Mouse (Mus musculus) cerebellum, adult 2 months (tissue): Measurements from ENCODE around the gene B230104I21Rik. TPM values are rescaled to one million over a fixed set of nuclear protein-coding genes. Genes with fewer than 3 reads are reported as not detected.

Source experiments
- DNase-seq, 2 experiments: peaks; one replicate each; pipeline ENCODE4 v3.0.0; 2021
- H3K27ac ChIP-seq: fragments of 200-500 bp; 2 replicates; pipeline ENCODE4 v1.5.1; 2012; ENCODE audit warnings: low read length, control low read depth, inconsistent platforms; ENCODE audit not compliant: insufficient read depth
- H3K27me3 ChIP-seq: fragments of 200-500 bp; 2 replicates; pipeline ENCODE4 v1.6.1; 2012; ENCODE audit warnings: inconsistent platforms, mild to moderate bottlenecking, low read length, moderate library complexity; ENCODE audit not compliant: control insufficient read depth, insufficient read depth
- H3K4me1 ChIP-seq: fragments of 200-500 bp; 2 replicates; pipeline ENCODE4 v1.6.1; 2011; ENCODE audit warnings: low read length; ENCODE audit not compliant: control insufficient read depth, insufficient read depth
- H3K4me3 ChIP-seq: fragments of 200-500 bp; replicated peaks from 2 replicates; pipeline ENCODE3; 2011; ENCODE audit warnings: mild to moderate bottlenecking, low read depth, low read length, control low read depth; ENCODE audit not compliant: insufficient read depth
- CTCF ChIP-seq: fragments of 200-500 bp; IDR thresholded peaks from 2 replicates; pipeline ENCODE4 v1.5.1; 2011; ENCODE audit warnings: low read depth, mild to moderate bottlenecking, control low read depth, low read length, moderate library complexity, borderline replicate concordance; ENCODE audit not compliant: insufficient read depth
- POLR2A ChIP-seq: fragments of 200-500 bp; IDR thresholded peaks from 2 replicates; pipeline ENCODE4 v1.6.1; 2011; ENCODE audit warnings: low read length, control low read depth, borderline replicate concordance; ENCODE audit not compliant: insufficient read depth
- WGBS: fragments of 180-500 bp; shearing (Covaris S2); methylation state at CpG from one replicate; pipeline ENCODE4 v1.1.7; 2018; 5-methylcytosine and 5-hydroxymethylcytosine counted together
- polyA plus RNA-seq: library from polyadenylated mRNA; depleted of rRNA; stranded (reverse); fragments of >200 nt; gene quantifications from 2 replicates; pipeline ENCODE4 v1.2.3, GENCODE M21; 2012

Gene B230104I21Rik
- polyA plus RNA-seq, 1 experiment, result 0.13 TPM

DNA sequence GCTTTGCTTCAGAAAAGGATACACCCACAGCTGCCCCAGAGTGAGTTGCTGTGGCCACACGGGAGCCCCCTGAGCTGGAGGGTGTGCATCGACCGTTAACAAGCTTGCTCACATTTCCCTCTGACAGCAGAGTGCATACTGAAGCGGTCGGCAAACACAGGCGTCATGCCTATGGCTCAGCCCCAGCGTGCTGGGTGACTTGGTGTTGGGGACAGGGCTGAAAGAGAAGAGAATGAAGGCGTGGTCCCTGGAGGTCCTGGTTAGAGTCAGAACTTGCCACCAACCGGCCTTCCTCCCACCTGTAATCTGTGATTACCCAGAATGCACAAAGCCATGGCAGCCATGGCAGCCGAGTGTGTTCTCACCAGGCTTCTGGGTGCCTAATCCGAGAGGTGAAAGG lies 22.9 kb downstream of the B230104I21Rik start:
- no peaks in the 10 kb centered on the region for H3K4me1 ChIP-seq
- no peak for DNase-seq
- H3K27me3 ChIP-seq, result no peaks in the 10 kb centered on the region
- WGBS, result 60% methylated on average over 11 of the region's 11 CpGs
- H3K4me3 ChIP-seq, result no peak overlapping the region
- no peak overlapping the region for H3K27ac ChIP-seq
- TF ChIP-seq CTCF (no peak), POLR2A (no peak)

GRCm38 (mm10) chr4:154359762-154360300 lies 23.9 kb downstream of the B230104I21Rik start:
- H3K4me1 ChIP-seq, result no peaks in the 10 kb centered on the region
- no peak for DNase-seq
- H3K27me3 ChIP-seq, result no peaks in the 10 kb centered on the region
- H3K27ac ChIP-seq, result no peak overlapping the region
- TF ChIP-seq POLR2A (no peak), CTCF (no peak)
- WGBS, result 87% methylated on average over 9 of the region's 9 CpGs
- H3K4me3 ChIP-seq, result no peak overlapping the region

GRCm38 (mm10) chr4:154360441-154360840 lies 24.5 kb downstream of the B230104I21Rik start:
- Histone ChIP-seq H3K4me1 (no peaks in the 10 kb centered on the region), H3K4me3 (no peak overlapping the region), H3K27ac (no peak overlapping the region), H3K27me3 (no peaks in the 10 kb centered on the region)
- WGBS, result 90% methylated on average over 7 of the region's 7 CpGs
- TF ChIP-seq POLR2A, result no peak
- no peak for DNase-seq

DNA sequence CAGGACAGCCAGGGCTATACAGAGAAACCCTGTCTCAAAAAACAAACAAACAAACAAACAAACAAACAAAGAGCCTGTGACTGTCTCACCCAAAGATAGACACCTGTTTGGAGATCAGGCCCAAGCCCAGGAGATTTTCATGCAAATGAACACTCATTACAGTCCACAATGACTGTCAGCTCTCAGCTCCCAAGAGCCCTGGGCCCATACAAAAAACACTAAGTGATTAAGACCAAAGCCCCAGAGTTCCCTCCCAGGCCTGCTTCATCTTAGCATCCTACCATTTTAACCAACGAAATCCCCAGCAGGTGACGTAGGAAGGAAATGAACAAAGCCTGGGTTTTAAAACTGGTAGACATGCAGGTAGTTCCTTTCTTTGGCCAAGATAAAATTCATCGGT lies 24.9 kb downstream of the B230104I21Rik start:
- no peak for DNase-seq
- no peak overlapping the region for H3K4me3 ChIP-seq
- 91% methylated on average over 3 of the region's 3 CpGs for WGBS
- no peak for TF ChIP-seq POLR2A
- no peak for TF ChIP-seq CTCF
- H3K27ac ChIP-seq, result no peak overlapping the region
- no peaks in the 10 kb centered on the region for H3K4me1 ChIP-seq
- H3K27me3 ChIP-seq, result no peaks in the 10 kb centered on the region

DNA sequence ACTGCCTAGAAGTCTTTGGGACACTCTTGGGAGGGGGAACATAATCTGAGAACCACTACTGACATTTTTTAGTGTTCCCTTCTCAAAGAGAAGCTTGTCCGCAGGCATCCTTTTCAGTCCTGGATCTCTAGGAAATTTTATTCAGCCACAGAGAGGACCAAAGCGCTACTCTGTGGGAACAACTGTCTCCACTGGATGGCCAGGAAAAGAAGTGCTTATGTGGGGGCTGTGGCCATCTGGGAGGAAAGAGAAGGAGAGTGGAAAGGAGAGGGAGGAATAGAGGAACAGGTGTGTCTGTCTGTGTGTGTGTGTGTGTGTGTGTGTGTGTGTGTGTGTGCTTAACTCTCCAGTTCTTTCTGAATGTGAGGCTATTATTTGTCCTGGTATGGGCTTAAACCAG lies 28.8 kb downstream of the B230104I21Rik start:
- no peaks in the 10 kb centered on the region for H3K27me3 ChIP-seq
- no peak overlapping the region for H3K4me3 ChIP-seq
- TF ChIP-seq CTCF, result no peak
- no peak for TF ChIP-seq POLR2A
- no peak overlapping the region for H3K27ac ChIP-seq
- 83% methylated on average over 2 of the region's 2 CpGs for WGBS
- no peaks in the 10 kb centered on the region for H3K4me1 ChIP-seq
- no peak for DNase-seq

DNA sequence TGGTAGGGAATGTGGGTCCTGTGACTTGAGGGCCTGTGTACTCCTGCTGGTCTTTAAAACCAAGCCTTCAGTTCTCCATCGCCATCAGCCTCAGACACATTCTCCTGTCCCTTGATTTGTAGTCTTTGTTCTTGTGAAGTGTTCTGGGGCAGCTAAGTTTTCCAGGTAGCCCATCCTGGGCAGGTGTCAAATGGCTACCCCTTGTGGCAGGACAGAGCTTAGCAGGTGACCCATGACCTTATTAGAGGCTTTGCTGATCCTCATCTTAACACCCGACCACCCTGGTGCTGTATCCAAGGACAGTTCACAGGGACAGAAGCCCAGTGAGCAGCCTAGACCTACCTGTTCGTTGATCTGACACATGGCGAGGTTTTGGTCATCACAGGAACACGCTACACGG lies 30.9 kb downstream of the B230104I21Rik start:
- TF ChIP-seq POLR2A (no peak), CTCF (no peak)
- no peaks in the 10 kb centered on the region for H3K4me1 ChIP-seq
- H3K4me3 ChIP-seq, result no peak overlapping the region
- H3K27me3 ChIP-seq, result no peaks in the 10 kb centered on the region
- no peak for DNase-seq
- H3K27ac ChIP-seq, result no peak overlapping the region
- WGBS, result 84% methylated on average over 6 of the region's 6 CpGs

- no peak overlapping the region for H3K4me3 ChIP-seq
- WGBS, result 79% methylated on average over 5 of the region's 5 CpGs
- H3K4me1 ChIP-seq, result no peaks in the 10 kb centered on the region
- TF ChIP-seq CTCF (no peak), POLR2A (no peak)
- H3K27me3 ChIP-seq, result no peaks in the 10 kb centered on the region
- no peak overlapping the region for H3K27ac ChIP-seq
- no peak for DNase-seq
These were observed 33.2 kb downstream of the B230104I21Rik start for GRCm38 (mm10) chr4:154369089-154369488.

DNA sequence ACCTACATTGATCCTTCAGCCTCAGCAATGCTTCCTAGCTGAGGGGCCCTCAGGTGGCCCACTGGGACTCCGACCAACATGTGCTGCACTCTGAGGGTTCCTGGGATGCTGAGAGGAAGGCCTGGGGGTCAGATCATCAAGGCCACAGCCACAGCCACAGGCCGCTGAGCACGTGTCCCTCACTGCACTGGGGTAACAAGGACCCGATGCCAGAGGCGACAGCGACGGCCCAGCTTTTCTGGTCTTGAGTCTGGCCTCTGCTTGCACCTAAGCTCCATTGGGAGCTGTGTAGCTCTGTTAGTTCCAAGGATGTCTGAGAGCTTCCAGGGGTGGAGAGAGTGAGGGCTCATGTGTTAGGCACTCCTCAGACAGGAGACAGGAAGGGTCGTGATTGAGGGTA lies 34.9 kb downstream of the B230104I21Rik start:
- Histone ChIP-seq H3K27ac (no peak overlapping the region), H3K27me3 (no peaks in the 10 kb centered on the region), H3K4me3 (no peak overlapping the region), H3K4me1 (no peaks in the 10 kb centered on the region)
- DNase-seq, result no peak
- TF ChIP-seq CTCF (no peak), POLR2A (no peak)
- 78% methylated on average over 8 of the region's 8 CpGs for WGBS
